Mouse (Mus musculus) CD4-positive, CD25-positive, alpha-beta regulatory T cell, adult 2 months (primary cell): ENCODE data around the gene Midn.

Experiments used
- DNase-seq: peaks from one replicate; pipeline ENCODE4 v3.0.0-alpha.2; 2012; ENCODE audit warnings: low read depth, low spot score

Gene Midn

GRCm38 (mm10) chr10:80147719-80148601, at the start of gene Midn:
Gene Midn (plus strand): TSS chr10:80148272.
- peak; percentile 76 for DNase-seq

- DNase-seq, result no peak
These were observed 49.4 kb upstream of the Midn start for GRCm38 (mm10) chr10:80098630-80099029.

- DNase-seq, result no peak
These were observed 47.1 kb upstream of the Midn start for GRCm38 (mm10) chr10:80100982-80101381.

GRCm38 (mm10) chr10:80102216-80102915, 45.7 kb upstream of the Midn start:
- peak; percentile 94 for DNase-seq

GRCm38 (mm10) chr10:80103032-80103431, 45.0 kb upstream of the Midn start:
- no peak for DNase-seq

- no peak for DNase-seq
These were observed 43.9 kb upstream of the Midn start for GRCm38 (mm10) chr10:80104181-80104580.

GRCm38 (mm10) chr10:80105460-80105859, 42.6 kb upstream of the Midn start, which contains the start of gene Sbno2:
Gene Sbno2 (minus strand): TSS chr10:80105571.
- no peak for DNase-seq

- DNase-seq, result no peak
These were observed 42.1 kb upstream of the Midn start for GRCm38 (mm10) chr10:80105926-80106325.

- no peak for DNase-seq
These were observed 40.4 kb upstream of the Midn start for GRCm38 (mm10) chr10:80107678-80108077.

GRCm38 (mm10) chr10:80114341-80115284, 33.5 kb upstream of the Midn start:
- DNase-seq, result peak; percentile 91

GRCm38 (mm10) chr10:80115290-80115943, 32.7 kb upstream of the Midn start, which contains the start of gene Stk11:
Gene Stk11 (plus strand): TSS chr10:80115803.
- peak; percentile 100 for DNase-seq

- no peak for DNase-seq
These were observed 32.1 kb upstream of the Midn start for GRCm38 (mm10) chr10:80115944-80116335.

GRCm38 (mm10) chr10:80116563-80116926, 31.5 kb upstream of the Midn start:
- DNase-seq, result peak; percentile 48

- peak; percentile 36 for DNase-seq
These were observed 31.0 kb upstream of the Midn start for GRCm38 (mm10) chr10:80116927-80117691.

GRCm38 (mm10) chr10:80117736-80118135, 30.3 kb upstream of the Midn start:
- peak; percentile 34 for DNase-seq

GRCm38 (mm10) chr10:80118552-80118951, 29.5 kb upstream of the Midn start:
- no peak for DNase-seq

GRCm38 (mm10) chr10:80120146-80120545, 27.9 kb upstream of the Midn start:
- DNase-seq, result no peak

- DNase-seq, result no peak
These were observed 26.4 kb upstream of the Midn start for GRCm38 (mm10) chr10:80121639-80122038.

GRCm38 (mm10) chr10:80123932-80124562, 24.0 kb upstream of the Midn start:
- no peak for DNase-seq

GRCm38 (mm10) chr10:80127920-80128319, 20.2 kb upstream of the Midn start:
- no peak for DNase-seq
